Mouse (Mus musculus) G1E (cell line): ENCODE measurements around the gene Pet117. TPM values are rescaled to one million over a fixed set of nuclear protein-coding genes. Genes with fewer than 3 reads are reported as not detected.

ENCODE experiments used
- ATAC-seq: 2 replicates; pipeline ENCODE4 v1.8.0; 2016; ENCODE audit warnings: mild to moderate bottlenecking; ENCODE audit not compliant: insufficient number of reproducible peaks, poor library complexity, low FRiP score, severe bottlenecking; ENCODE audit errors: extremely low read depth
- DNase-seq: peaks from one replicate; pipeline ENCODE4 v3.0.0; 2012; ENCODE audit warnings: low spot score
- H3K27me3 ChIP-seq: 2 replicates; pipeline ENCODE4 v1.6.1; 2012; ENCODE audit warnings: mild to moderate bottlenecking, low read length, inconsistent platforms; ENCODE audit not compliant: insufficient read depth
- H3K36me3 ChIP-seq: replicated peaks from 2 replicates; pipeline ENCODE3; 2012; ENCODE audit warnings: mild to moderate bottlenecking, inconsistent platforms
- H3K4me1 ChIP-seq: 2 replicates; pipeline ENCODE4 v1.6.1; 2012; ENCODE audit warnings: low read depth, low read length, inconsistent platforms, mixed read lengths; ENCODE audit not compliant: insufficient read depth
- H3K4me3 ChIP-seq: 2 replicates; pipeline ENCODE4 v1.5.1; 2012; ENCODE audit warnings: low read depth, mild to moderate bottlenecking, inconsistent platforms, low read length, moderate library complexity, mixed read lengths
- H3K9me3 ChIP-seq: replicated peaks from 2 replicates; pipeline ENCODE4 v1.6.1; 2012; ENCODE audit warnings: inconsistent platforms
- CTCF ChIP-seq: IDR thresholded peaks from 2 replicates; pipeline ENCODE4 v1.5.1; 2012; ENCODE audit warnings: low read depth, low read length, inconsistent platforms, mixed read lengths
- GATA1 ChIP-seq: IDR thresholded peaks from 2 replicates; pipeline ENCODE4 v1.6.1; 2012; ENCODE audit warnings: borderline replicate concordance, low read length, inconsistent platforms, mixed read lengths
- GATA2 ChIP-seq: IDR thresholded peaks from 2 replicates; pipeline ENCODE4 v1.6.1; 2012; ENCODE audit warnings: low read depth, low read length, inconsistent platforms, borderline replicate concordance
- POLR2AphosphoS5 ChIP-seq: IDR thresholded peaks from 2 replicates; pipeline ENCODE4 v1.6.1; 2012; ENCODE audit warnings: low read depth, low read length, inconsistent platforms; ENCODE audit not compliant: insufficient replicate concordance
- TAL1 ChIP-seq: conservative IDR thresholded peaks from 2 replicates; pipeline ENCODE4 v1.6.1; 2012; ENCODE audit warnings: low read depth, low read length, inconsistent platforms, mixed read lengths
- polyA plus RNA-seq: library from polyadenylated mRNA; stranded (reverse); fragments of >175 nt; gene quantifications from 2 replicates; pipeline ENCODE4 v1.2.3, GENCODE M21; 2012
- total RNA-seq, 2 experiments: library from RNA; stranded (forward) in 1 of 2; stranded (reverse) in 1 of 2; fragments of 200-1000 nt in 1 of 2; fragments of >200 nt in 1 of 2; fragmentation: Nextera tagmentation in 1 of 2; gene quantifications; 2 replicates each; pipeline ENCODE4 v1.2.3; 2014 to 2017

The Pet117 gene
- total and polyA plus RNA-seq, 3 experiments: 5.7 TPM; not detected in 2

- no peak for TF ChIP-seq POLR2AphosphoS5
- TF ChIP-seq GATA1: no peak
- no peak for TF ChIP-seq GATA2
Measured at GRCm38 (mm10) chr2:144400659-144401058, 31.9 kb downstream of the Pet117 start.

GRCm38 (mm10) chr2:144409037-144409436, 40.2 kb downstream of the Pet117 start:
- DNase-seq: no peak
- peaks cover 69% of the 10 kb centered on the region for H3K36me3 ChIP-seq
- H3K4me3 ChIP-seq: no peak overlapping the region
- TF ChIP-seq CTCF: no peak
- no peak for TF ChIP-seq POLR2AphosphoS5
- TF ChIP-seq TAL1: no peak
- TF ChIP-seq GATA1: no peak
- no peak for TF ChIP-seq GATA2
- no peaks in the 10 kb centered on the region for H3K27me3 ChIP-seq
- no peaks in the 10 kb centered on the region for H3K4me1 ChIP-seq
- ATAC-seq: peak; percentile 3; the same call in 1 of the 2 replicates
- no peaks in the 10 kb centered on the region for H3K9me3 ChIP-seq

More at GRCm38 (mm10) chr2:144400659-144401058, 31.9 kb downstream of the Pet117 start:
- H3K4me3 ChIP-seq: no peak overlapping the region
- H3K9me3 ChIP-seq: no peaks in the 10 kb centered on the region
- DNase-seq (no peak), ATAC-seq (no peak)
- no peaks in the 10 kb centered on the region for H3K27me3 ChIP-seq
- peaks cover 89% of the 10 kb centered on the region for H3K36me3 ChIP-seq
- 0 out of 2 replicates have a peak, but pooled peaks cover 2% of the 10 kb centered on the region for H3K4me1 ChIP-seq

- Histone ChIP-seq H3K27me3 (no peaks in the 10 kb centered on the region), H3K4me3 (no peak overlapping the region), H3K4me1 (no peaks in the 10 kb centered on the region), H3K9me3 (no peaks in the 10 kb centered on the region), H3K36me3 (peaks cover 55% of the 10 kb centered on the region)
- ATAC-seq (no peak), DNase-seq (no peak)
- TF ChIP-seq GATA2: no peak
- TF ChIP-seq POLR2AphosphoS5: no peak
- TF ChIP-seq CTCF: no peak
- no peak for TF ChIP-seq TAL1
- no peak for TF ChIP-seq GATA1
Measured at GRCm38 (mm10) chr2:144410603-144411002, 41.8 kb downstream of the Pet117 start.

GRCm38 (mm10) chr2:144414646-144415045, 45.9 kb downstream of the Pet117 start:
- DNase-seq (no peak), ATAC-seq (no peak)
- Histone ChIP-seq H3K4me3 (no peak overlapping the region), H3K9me3 (no peaks in the 10 kb centered on the region), H3K36me3 (peaks cover 20% of the 10 kb centered on the region), H3K27me3 (no peaks in the 10 kb centered on the region), H3K4me1 (no peaks in the 10 kb centered on the region)
- TF ChIP-seq GATA2: no peak
- TF ChIP-seq POLR2AphosphoS5: no peak
- no peak for TF ChIP-seq TAL1

- Histone ChIP-seq H3K4me1 (no peaks in the 10 kb centered on the region), H3K36me3 (peaks cover 6% of the 10 kb centered on the region), H3K4me3 (no peak overlapping the region), H3K27me3 (0 out of 2 replicates have a peak, but pooled peaks cover 2% of the 10 kb centered on the region), H3K9me3 (no peaks in the 10 kb centered on the region)
- DNase-seq: no peak
- no peak for ATAC-seq
- no peak for TF ChIP-seq CTCF
- TF ChIP-seq GATA1: no peak
- TF ChIP-seq TAL1: no peak
- no peak for TF ChIP-seq POLR2AphosphoS5
Measured at GRCm38 (mm10) chr2:144416859-144417258, 48.1 kb downstream of the Pet117 start.

- TF ChIP-seq TAL1: no peak
- TF ChIP-seq POLR2AphosphoS5: no peak
- TF ChIP-seq CTCF: no peak
- no peak for TF ChIP-seq GATA1
- no peak for TF ChIP-seq GATA2
- Histone ChIP-seq H3K4me1 (no peaks in the 10 kb centered on the region), H3K36me3 (no peaks in the 10 kb centered on the region), H3K4me3 (no peak overlapping the region), H3K9me3 (no peaks in the 10 kb centered on the region), H3K27me3 (peaks cover 2% of the 10 kb centered on the region; the same call in 1 of the 2 replicates)
- ATAC-seq (no peak), DNase-seq (no peak)
Measured at GRCm38 (mm10) chr2:144418062-144418461, 49.3 kb downstream of the Pet117 start.

GRCm38 (mm10) chr2:144422094-144422675, 53.4 kb downstream of the Pet117 start:
- Histone ChIP-seq H3K4me3 (no peak overlapping the region), H3K4me1 (no peaks in the 10 kb centered on the region), H3K36me3 (no peaks in the 10 kb centered on the region), H3K27me3 (peaks cover 5% of the 10 kb centered on the region), H3K9me3 (no peaks in the 10 kb centered on the region)
- DNase-seq: no peak
- no peak for ATAC-seq
- TF ChIP-seq POLR2AphosphoS5 (no peak), TAL1 (no peak), GATA2 (no peak), GATA1 (no peak), CTCF (no peak)

Other genes starting within 250 kb of the Pet117 start
- gene Mgme1, start 98.3 kb upstream of the Pet117 start, total RNA-seq (2014; fragmentation: Nextera tagmentation): 18.2 and 19.3 TPM in 2 replicates
- gene Mgme1, start 98.3 kb upstream of the Pet117 start, total RNA-seq (2017): 17.1 and 18.5 TPM in 2 replicates
- gene Mgme1, start 98.3 kb upstream of the Pet117 start, polyA plus RNA-seq: 1.5 and 1.8 TPM in 2 replicates
- 179 and 201 TPM in 2 replicates for gene Snx5, start 98.1 kb upstream of the Pet117 start, total RNA-seq (2014; fragmentation: Nextera tagmentation)
- 185 and 197 TPM in 2 replicates for gene Snx5, start 98.1 kb upstream of the Pet117 start, total RNA-seq (2017)
- gene Snx5, start 98.1 kb upstream of the Pet117 start, polyA plus RNA-seq: 21.4 and 25.5 TPM in 2 replicates
- not detected in 2 replicates for gene Ovol2, start 36.9 kb upstream of the Pet117 start, total RNA-seq (2014; fragmentation: Nextera tagmentation)
- 0.05 and 0.06 TPM in 2 replicates for gene Ovol2, start 36.9 kb upstream of the Pet117 start, total RNA-seq (2017)
- not detected in 2 replicates for gene Ovol2, start 36.9 kb upstream of the Pet117 start, polyA plus RNA-seq
- 50.2 and 80.4 TPM in 2 replicates for gene Kat14, start within 50 bp of the Pet117 start, total RNA-seq (2014; fragmentation: Nextera tagmentation)
- 20.7 and 24.5 TPM in 2 replicates for gene Kat14, start within 50 bp of the Pet117 start, total RNA-seq (2017)
- 14.3 and 26.3 TPM in 2 replicates for gene Kat14, start within 50 bp of the Pet117 start, polyA plus RNA-seq
- 0.53 TPM in 1 of 2 replicates, not detected in the other for gene Dzank1, start 158.4 kb downstream of the Pet117 start, total RNA-seq (2014; fragmentation: Nextera tagmentation)
- gene Dzank1, start 158.4 kb downstream of the Pet117 start, total RNA-seq (2017): 0.22 and 0.23 TPM in 2 replicates
- 0.01 and 0.02 TPM in 2 replicates for gene Dzank1, start 158.4 kb downstream of the Pet117 start, polyA plus RNA-seq
- 23.7 and 32.4 TPM in 2 replicates for gene Polr3f, start 158.7 kb downstream of the Pet117 start, total RNA-seq (2014; fragmentation: Nextera tagmentation)
- 37.8 and 40.9 TPM in 2 replicates for gene Polr3f, start 158.7 kb downstream of the Pet117 start, total RNA-seq (2017)
- 19.6 and 32.5 TPM in 2 replicates for gene Polr3f, start 158.7 kb downstream of the Pet117 start, polyA plus RNA-seq
- gene Rbbp9, start 181.9 kb downstream of the Pet117 start, total RNA-seq (2014; fragmentation: Nextera tagmentation): 16.2 and 16.3 TPM in 2 replicates
- 5.1 and 6.7 TPM in 2 replicates for gene Rbbp9, start 181.9 kb downstream of the Pet117 start, total RNA-seq (2017)
- 1.6 TPM in 2 replicates for gene Rbbp9, start 181.9 kb downstream of the Pet117 start, polyA plus RNA-seq
- 64.5 and 81.7 TPM in 2 replicates for gene Sec23b, start 187.2 kb downstream of the Pet117 start, total RNA-seq (2014; fragmentation: Nextera tagmentation)
- gene Sec23b, start 187.2 kb downstream of the Pet117 start, total RNA-seq (2017): 90.7 and 99.8 TPM in 2 replicates
- 6.7 and 9.1 TPM in 2 replicates for gene Sec23b, start 187.2 kb downstream of the Pet117 start, polyA plus RNA-seq
- gene Smim26, start 225.1 kb downstream of the Pet117 start, total RNA-seq (2014; fragmentation: Nextera tagmentation): 13.8 and 14.5 TPM in 2 replicates
- gene Smim26, start 225.1 kb downstream of the Pet117 start, total RNA-seq (2017): 22.9 and 23.3 TPM in 2 replicates
- gene Smim26, start 225.1 kb downstream of the Pet117 start, polyA plus RNA-seq: 1.3 and 1.4 TPM in 2 replicates
- gene Dtd1, start 230.9 kb downstream of the Pet117 start, total RNA-seq (2014; fragmentation: Nextera tagmentation): 15.8 and 21.4 TPM in 2 replicates
- gene Dtd1, start 230.9 kb downstream of the Pet117 start, total RNA-seq (2017): 23.9 and 33.2 TPM in 2 replicates
- 14.2 and 14.8 TPM in 2 replicates for gene Dtd1, start 230.9 kb downstream of the Pet117 start, polyA plus RNA-seq